8 mouse cellular contexts compared by ENCODE assay signal in the genomic region with DNA sequence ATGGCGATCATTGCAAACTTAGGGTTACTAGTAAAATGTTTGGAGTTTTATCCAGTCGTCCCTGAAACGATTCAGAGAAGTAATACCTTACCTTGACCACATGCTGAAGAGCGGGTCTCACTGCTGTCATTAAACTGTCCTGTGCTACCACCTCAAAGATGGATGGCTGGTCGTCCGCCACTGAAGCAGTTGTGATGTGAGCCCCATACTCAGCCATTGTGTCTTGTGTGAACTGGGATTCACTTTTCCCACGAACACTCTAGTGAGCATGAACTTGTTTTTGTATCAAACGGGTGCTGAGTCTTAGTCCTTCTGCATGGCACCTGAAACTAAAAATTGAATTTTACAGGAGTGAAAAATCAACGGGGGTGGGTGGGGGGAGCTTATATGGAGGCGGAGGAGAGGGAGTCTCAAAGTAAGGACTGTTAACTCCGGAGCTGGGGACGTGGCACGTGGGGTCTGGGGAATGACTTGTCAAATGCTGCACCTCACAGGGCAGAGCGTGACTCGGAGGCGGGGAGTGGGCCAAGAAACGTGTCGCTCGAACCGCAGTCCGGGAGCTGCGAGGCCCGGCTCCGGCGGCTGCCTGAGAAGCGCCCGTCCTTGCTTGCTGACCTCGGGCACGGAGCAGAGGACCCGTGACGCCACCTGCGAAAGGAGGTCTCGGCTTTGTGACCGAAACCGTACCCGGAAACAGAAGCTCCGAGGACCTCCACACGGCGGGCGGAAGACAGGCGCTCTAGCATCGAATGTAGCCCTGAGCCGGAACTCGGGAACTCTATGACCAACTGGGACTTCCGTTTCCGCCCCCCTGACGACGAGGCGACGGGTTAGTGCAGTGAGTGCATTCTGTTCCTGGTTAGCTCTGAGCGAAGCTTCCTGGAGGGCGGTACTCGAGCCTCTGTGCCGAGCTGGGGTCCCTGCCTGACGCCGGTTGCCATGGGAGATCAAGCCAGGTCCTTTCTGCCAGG. TPM values are rescaled to one million over a fixed set of nuclear protein-coding genes. Genes with fewer than 3 reads are reported as not detected.
DNase-seq lines count a peak whose midpoint lies in the region; ATAC-seq lines count a peak whose summit lies in the region.

A gene (plus strand): TSS at position 800 of the 971 bp plus-strand sequence.

- peak; percentile 91 for DNase-seq in MN1 (ENCODE audit: low spot score)
- peak; percentile 94 for DNase-seq in cerebellum, adult 9-10 months
- peak; percentile 94 to 96 for DNase-seq in frontal cortex, adult 2 months (ENCODE audit: extremely low spot score in 1 of 2, low spot score in 1 of 2)
- DNase-seq in hindbrain, embryonic 11.5 days (ENCODE audit: low spot score), result peak; percentile 94
- DNase-seq in layer of hippocampus, postnatal 10 days (ENCODE audit: low spot score in 2 of 2), result peak; percentile 90 to 91
- DNase-seq in lung, postnatal 10 days, result peak; percentile 96
- DNase-seq in ovary, postnatal 36 days (ENCODE audit: low spot score), result peak; percentile 89
- DNase-seq in thymus, postnatal 25 days, result peak; percentile 94

- H3K27me3 ChIP-seq in hindbrain, embryonic 11.5 days (ENCODE audit: control insufficient read depth, insufficient read depth, low read length), result no peaks in the 10 kb centered on the region

- H3K4me3 ChIP-seq in hindbrain, embryonic 11.5 days (ENCODE audit: low read depth, low read length), result peak within 1 kb of the TSS; percentile 53

- peak within 1 kb of the TSS; percentile 81 for H3K27ac ChIP-seq in hindbrain, embryonic 11.5 days (ENCODE audit: low read depth, low read length)

- no peaks in the 10 kb centered on the region for H3K9me3 ChIP-seq in hindbrain, embryonic 11.5 days (ENCODE audit: control insufficient read depth, low read length)

- ATAC-seq in hindbrain, embryonic 11.5 days (ENCODE audit: low FRiP score), result peak; percentile 92

- WGBS in hindbrain, embryonic 11.5 days, result 3% methylated on average over 56 of the region's 56 CpGs

- H3K4me2 ChIP-seq in hindbrain, embryonic 11.5 days (replicated peaks; ENCODE audit: low read depth, low read length), result peak within 1 kb of the TSS; percentile 74

- H3K4me1 ChIP-seq in hindbrain, embryonic 11.5 days (replicated peaks; ENCODE audit: control insufficient read depth, insufficient read depth, low read length), result peaks cover 8% of the 10 kb centered on the region; the same call in 1 of the 2 replicates

- H3K9ac ChIP-seq in hindbrain, embryonic 11.5 days (ENCODE audit: low read depth, low read length), result peak within 1 kb of the TSS; percentile 79

- no peaks in the 10 kb centered on the region for H3K36me3 ChIP-seq in hindbrain, embryonic 11.5 days (ENCODE audit: control insufficient read depth, insufficient read depth, low read length)

RNA-seq across cellular contexts. Expression of the gene that starts here (rescaled TPM):
- polyA plus RNA-seq in frontal cortex, adult 2 months (2012; rRNA removed), result 115 and 125 TPM in 2 replicates
- polyA plus RNA-seq in hindbrain, embryonic 11.5 days (2014; fragmentation: Nextera tagmentation; extraction: Ambion mirVana), result 121 and 136 TPM in 2 replicates
- total RNA-seq in layer of hippocampus, postnatal 10 days (2021), result 100 to 1,000 TPM; 337 to 348 TPM

Comparison
In these comparisons a context has a peak if more than half of its experiments do, and no peak if none do; other contexts are left out.
1. Peak in every context shown above with its lines: DNase-seq, ATAC-seq, H3K4me3 ChIP-seq and H3K27ac ChIP-seq.